Mouse (Mus musculus): Measurements from ENCODE around the gene Ppp6r1. TPM values are rescaled to one million over a fixed set of nuclear protein-coding genes. Genes with fewer than 3 reads are reported as not detected.

Ppp6r1 gene
- total and polyA plus RNA-seq, 3 experiments, result 89.5 to 167 TPM; not detected in 1

GRCm38 (mm10) chr7:4657521-4658127 lies 1.2 kb downstream of the Ppp6r1 start:
- Histone ChIP-seq H3K4me1 (ENCODE audit: control insufficient read depth in 1 of 2, insufficient read depth in 2 of 2, low read length in 2 of 2) (peaks cover 27 to 30% of the 10 kb centered on the region in 2 experiments), H3K79me2 (ENCODE audit: control insufficient read depth, insufficient read depth, low read length, poor library complexity) (peaks cover 55% of the 10 kb centered on the region), H3K9ac (ENCODE audit: control insufficient read depth, low read depth, low read length, poor library complexity, severe bottlenecking) (peak overlapping the region; percentile 86), H3K27ac (ENCODE audit: control insufficient read depth, low read depth, low read length) (peak overlapping the region; percentile 75), H3K36me3 (ENCODE audit: control insufficient read depth in 1 of 2, insufficient read depth in 2 of 2, low read length in 2 of 2) (peaks cover 2 to 44% of the 10 kb centered on the region in 2 experiments; a peak in 2 of 4 replicates), H3K4me3 (ENCODE audit: control insufficient read depth in 1 of 2, insufficient read depth in 1 of 2, low read depth in 2 of 2, low read length in 2 of 2) (peak overlapping the region; percentile 79 to 85), H3K27me3 (ENCODE audit: control insufficient read depth in 1 of 2, insufficient read depth in 2 of 2, low read length in 2 of 2) (no peaks in the 10 kb centered on the region), H3K9me3 (replicated peaks; ENCODE audit: insufficient read depth, low read length) (no peaks in the 10 kb centered on the region)
- TF ChIP-seq POLR2A (IDR thresholded peaks at IDR 0.05; ENCODE audit: control insufficient read depth in 1 of 2, insufficient read depth in 1 of 2, low read depth in 1 of 2, low read length in 2 of 2, poor library complexity in 1 of 2) (no peak), MAFK (IDR thresholded peaks at IDR 0.05; ENCODE audit: borderline replicate concordance, low read depth, low read length) (no peak), GATA1 (IDR thresholded peaks at IDR 0.05; ENCODE audit: low read depth, low read length) (no peak), HCFC1 (IDR thresholded peaks at IDR 0.05; ENCODE audit: low read depth, low read length) (no peak), ZKSCAN1 (IDR thresholded peaks at IDR 0.05; ENCODE audit: low read depth, low read length) (no peak), MXI1 (IDR thresholded peaks at IDR 0.05; ENCODE audit: low read depth, low read length) (no peak), CTCF (IDR thresholded peaks at IDR 0.05 in 2 of 3, conservative IDR thresholded peaks at IDR 0.05 in 1 of 3; ENCODE audit: control insufficient read depth in 1 of 3, insufficient read depth in 1 of 3, low read depth in 2 of 3, low read length in 3 of 3, poor library complexity in 1 of 3, severe bottlenecking in 1 of 3) (no peak), POLR2AphosphoS2 (IDR thresholded peaks at IDR 0.05; ENCODE audit: low read length) (no peak)
- DNase-seq (ENCODE audit: low read depth, low spot score), result no peak

- DNase-seq (ENCODE audit: low read depth, low spot score), result peak; percentile 49
- H3K4me3 ChIP-seq (ENCODE audit: control insufficient read depth in 1 of 2, insufficient read depth in 1 of 2, low read depth in 2 of 2, low read length in 2 of 2), result peak overlapping the region; percentile 79 to 85
- peak overlapping the region; percentile 2; the same call in 1 of the 2 replicates for H3K27ac ChIP-seq (ENCODE audit: control insufficient read depth, low read depth, low read length)
- H3K36me3 ChIP-seq (ENCODE audit: control insufficient read depth in 1 of 2, insufficient read depth in 2 of 2, low read length in 2 of 2), result peaks cover 7 to 52% of the 10 kb centered on the region in 2 experiments
- H3K9ac ChIP-seq (ENCODE audit: control insufficient read depth, low read depth, low read length, poor library complexity, severe bottlenecking), result peak overlapping the region; percentile 86
- no peaks in the 10 kb centered on the region for H3K9me3 ChIP-seq (replicated peaks; ENCODE audit: insufficient read depth, low read length)
- H3K27me3 ChIP-seq (ENCODE audit: control insufficient read depth in 1 of 2, insufficient read depth in 2 of 2, low read length in 2 of 2), result no peaks in the 10 kb centered on the region
- peaks cover 63% of the 10 kb centered on the region for H3K79me2 ChIP-seq (ENCODE audit: control insufficient read depth, insufficient read depth, low read length, poor library complexity)
- H3K4me1 ChIP-seq (ENCODE audit: control insufficient read depth in 1 of 2, insufficient read depth in 2 of 2, low read length in 2 of 2), result peaks cover 34 to 35% of the 10 kb centered on the region in 2 experiments
- no peak for TF ChIP-seq ZC3H11A (IDR thresholded peaks at IDR 0.05; ENCODE audit: low read depth, low read length)
- TF ChIP-seq MAX (IDR thresholded peaks at IDR 0.05; ENCODE audit: low read length), result no peak
- no peak for TF ChIP-seq GATA1 (IDR thresholded peaks at IDR 0.05; ENCODE audit: low read depth, low read length)
- no peak for TF ChIP-seq MYC (IDR thresholded peaks at IDR 0.05; ENCODE audit: low read depth, low read length)
- TF ChIP-seq POLR2AphosphoS2 (IDR thresholded peaks at IDR 0.05; ENCODE audit: low read length), result no peak
- TF ChIP-seq MEF2A (IDR thresholded peaks at IDR 0.05; ENCODE audit: extremely low read depth, insufficient replicate concordance, low read depth, low read length, poor library complexity, severe bottlenecking), result no peak
- TF ChIP-seq CTCF (IDR thresholded peaks at IDR 0.05 in 2 of 3, conservative IDR thresholded peaks at IDR 0.05 in 1 of 3; ENCODE audit: control insufficient read depth in 1 of 3, insufficient read depth in 1 of 3, low read depth in 2 of 3, low read length in 3 of 3, poor library complexity in 1 of 3, severe bottlenecking in 1 of 3), result no peak
- TF ChIP-seq NRF1 (IDR thresholded peaks at IDR 0.05; ENCODE audit: insufficient read depth, low read depth, low read length, poor library complexity, severe bottlenecking), result no peak
- TF ChIP-seq MAFK (IDR thresholded peaks at IDR 0.05; ENCODE audit: borderline replicate concordance, low read depth, low read length), result no peak
- no peak for TF ChIP-seq E2F4 (IDR thresholded peaks at IDR 0.05; ENCODE audit: borderline replicate concordance, low read depth, low read length)
- no peak for TF ChIP-seq POLR2AphosphoS5 (IDR thresholded peaks at IDR 0.05; ENCODE audit: borderline replicate concordance, low read depth, low read length)
- no peak for TF ChIP-seq HCFC1 (IDR thresholded peaks at IDR 0.05; ENCODE audit: low read depth, low read length)
- no peak for TF ChIP-seq TBP (IDR thresholded peaks at IDR 0.05; ENCODE audit: low read depth, low read length)
- TF ChIP-seq POLR2A (IDR thresholded peaks at IDR 0.05; ENCODE audit: control insufficient read depth in 1 of 2, insufficient read depth in 1 of 2, low read depth in 1 of 2, low read length in 2 of 2, poor library complexity in 1 of 2), result no peak
- TF ChIP-seq UBTF (IDR thresholded peaks at IDR 0.05; ENCODE audit: borderline replicate concordance, insufficient read depth, low read depth, low read length), result no peak
- TF ChIP-seq MXI1 (IDR thresholded peaks at IDR 0.05; ENCODE audit: low read depth, low read length), result no peak
- TF ChIP-seq EP300 (IDR thresholded peaks at IDR 0.05; ENCODE audit: low read depth in 1 of 2, low read length in 2 of 2), result no peak
These were observed 2.0 kb downstream of the Ppp6r1 start for GRCm38 (mm10) chr7:4656818-4657217.

Measured in MEL (cell line).